Mouse (Mus musculus): ENCODE data around the gene Krt71.
"Not testable (repeated sequence)": the region's sequence is repeated elsewhere in the genome, so short reads cannot be mapped to it uniquely, and the experiment has no call there.

The Krt71 gene

GRCm38 (mm10) chr15:101690460-101690859 is 52.4 kb downstream of the Krt71 start:
- not testable (repeated sequence) for DNase-seq (ENCODE audit: inconsistent age in 2 of 2, low spot score in 1 of 2)

GRCm38 (mm10) chr15:101688161-101688560 is 54.7 kb downstream of the Krt71 start:
- no peak for DNase-seq (ENCODE audit: inconsistent age in 2 of 2, low spot score in 1 of 2)
